21 mouse cellular contexts compared by ENCODE assay signal in the genomic region with DNA sequence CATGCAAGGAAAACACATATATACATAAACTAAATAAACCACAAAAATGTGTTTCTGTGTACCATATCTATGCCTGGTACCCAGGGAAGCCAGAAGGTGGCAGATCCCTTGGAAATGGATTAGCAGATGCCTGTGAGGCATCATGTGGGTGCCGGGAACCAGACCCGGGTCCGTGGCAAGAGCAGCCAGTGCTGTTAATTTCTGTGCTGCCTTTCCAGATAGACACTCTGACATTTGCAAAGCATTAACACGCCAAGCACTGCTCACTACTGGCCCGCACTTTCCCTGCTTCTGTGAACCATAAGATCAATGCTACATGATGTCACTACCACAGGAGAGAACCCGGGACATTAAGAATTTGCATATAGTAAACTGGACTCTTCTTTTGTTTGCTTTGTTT. TPM values are rescaled to one million over a fixed set of nuclear protein-coding genes. Genes with fewer than 3 reads are reported as not detected.
A peak's percentile ranks its signal among the peaks of the same experiment; 100 is the strongest.
DNase-seq lines count a peak whose midpoint lies in the region; ATAC-seq lines count a peak whose summit lies in the region.
"Had no signal": no experiment of that assay in that cellular context is flagged by ENCODE, and none has a peak within 500 bp of the region (broad histone marks: within the 10 kb centered on the region; RNA-seq: fewer than 3 reads in every experiment).

No protein-coding gene starts in this region.

- peaks cover 32% of the 10 kb centered on the region for H3K36me3 ChIP-seq in heart, embryonic 10.5 days
- H3K36me3 ChIP-seq in midbrain, embryonic 11.5 days (ENCODE audit: control insufficient read depth, insufficient read depth, low read length), result 0 out of 2 replicates have a peak, but pooled peaks cover 4% of the 10 kb centered on the region
- H3K36me3 ChIP-seq in midbrain, embryonic 16.5 days (ENCODE audit: control insufficient read depth, insufficient read depth, low read length), result peaks cover 14% of the 10 kb centered on the region
- H3K36me3 ChIP-seq: G1E had no signal

- no peak overlapping the region for H3K4me3 ChIP-seq in heart, embryonic 10.5 days
- no peak overlapping the region for H3K4me3 ChIP-seq in midbrain, embryonic 11.5 days (ENCODE audit: low read depth, low read length)
- no peak overlapping the region for H3K4me3 ChIP-seq in midbrain, embryonic 16.5 days (ENCODE audit: low read depth, low read length)

- no peak overlapping the region for H3K9ac ChIP-seq in midbrain, embryonic 11.5 days (ENCODE audit: low read length)
- H3K9ac ChIP-seq in midbrain, embryonic 16.5 days (ENCODE audit: low read depth, low read length), result no peak overlapping the region

- H3K4me1 ChIP-seq in heart, embryonic 10.5 days, result no peaks in the 10 kb centered on the region
- H3K4me1 ChIP-seq in midbrain, embryonic 11.5 days (ENCODE audit: control insufficient read depth, insufficient read depth, low read length), result no peaks in the 10 kb centered on the region
- H3K4me1 ChIP-seq in midbrain, embryonic 16.5 days (ENCODE audit: control insufficient read depth, insufficient read depth, low read length), result peaks cover 11% of the 10 kb centered on the region

- no peak overlapping the region for H3K27ac ChIP-seq in heart, embryonic 10.5 days
- no peak overlapping the region for H3K27ac ChIP-seq in midbrain, embryonic 11.5 days (ENCODE audit: low read depth, low read length)
- no peak overlapping the region for H3K27ac ChIP-seq in midbrain, embryonic 16.5 days (ENCODE audit: low read length)

- H3K9me3 ChIP-seq in heart, embryonic 10.5 days, result no peaks in the 10 kb centered on the region
- no peaks in the 10 kb centered on the region for H3K9me3 ChIP-seq in midbrain, embryonic 11.5 days (ENCODE audit: control insufficient read depth, low read length)
- no peaks in the 10 kb centered on the region for H3K9me3 ChIP-seq in midbrain, embryonic 16.5 days (replicated peaks; ENCODE audit: control insufficient read depth, low read length, poor library complexity, severe bottlenecking)
- H3K9me3 ChIP-seq: G1E had no signal

- H3K4me2 ChIP-seq in midbrain, embryonic 11.5 days, result no peak overlapping the region
- H3K4me2 ChIP-seq in midbrain, embryonic 16.5 days (ENCODE audit: low read length), result no peak overlapping the region

- no peaks in the 10 kb centered on the region for H3K27me3 ChIP-seq in heart, embryonic 10.5 days (ENCODE audit: insufficient read depth, poor library complexity, severe bottlenecking)
- no peaks in the 10 kb centered on the region for H3K27me3 ChIP-seq in midbrain, embryonic 11.5 days (ENCODE audit: control insufficient read depth, insufficient read depth, low read length)
- no peaks in the 10 kb centered on the region for H3K27me3 ChIP-seq in midbrain, embryonic 16.5 days (ENCODE audit: control insufficient read depth, insufficient read depth, low read depth, low read length)
- H3K27me3 ChIP-seq: CH12.LX, Patski had no signal

- intact Hi-C loops in heart, postnatal 14 days (cut with DNase I), result no loop called here

- no peak for ATAC-seq in midbrain, embryonic 11.5 days (ENCODE audit: low FRiP score)
- no peak for ATAC-seq in midbrain, embryonic 16.5 days
- ATAC-seq: activated CD4-positive, CD25-positive, alpha-beta regulatory T cell, adult 4 months; CD4-positive, CD25-positive, alpha-beta regulatory T cell, adult 4 months; Patski had no signal

- whole genome bisulfite sequencing in heart, embryonic 10.5 days, result 95% methylated on average over 6 of the region's 6 CpGs
- 94% methylated on average over 6 of the region's 6 CpGs for WGBS in midbrain, embryonic 11.5 days
- WGBS in midbrain, embryonic 16.5 days, result 94% methylated on average over 6 of the region's 6 CpGs

- DNase-seq in heart, adult 11 months, result peak; percentile 27
- no peak for DNase-seq in heart, adult 8-10 months (ENCODE audit: low spot score)
- DNase-seq in heart, embryonic 10.5 days (ENCODE audit: low spot score), result peak; percentile 77
- no peak for DNase-seq in heart, postnatal 14 days
- peak; percentile 71 for DNase-seq in midbrain, embryonic 11.5 days (ENCODE audit: low spot score, missing footprints)
- DNase-seq: adrenal gland, adult 2 months; adrenal gland, adult 8-10 months; adrenal gland, postnatal 10 days; adrenal gland, postnatal 14 days; adrenal gland, postnatal 25 days; adrenal gland, postnatal 36 days; B cell, adult 2 months; cerebellum, adult 11 months; cerebellum, adult 11-12 months; cerebellum, adult 18-20 months had no signal

RNA-seq across cellular contexts. Expression of a gene that starts 9.1 kb away (rescaled TPM):
- 1 to 10 TPM; 2.9 to 5.8 (median 3.2) TPM for total RNA-seq in heart, adult 8-10 months (2022)
- polyA plus RNA-seq in heart, embryonic 10.5 days (2016; fragmentation: Nextera tagmentation; extraction: Ambion mirVana), result 2.0 and 2.2 TPM in 2 replicates
- total RNA-seq in heart, postnatal 14 days (2021), result 1 to 10 TPM; 2.8 to 4.8 TPM
- polyA plus RNA-seq in midbrain, embryonic 11.5 days (2014; fragmentation: Nextera tagmentation; extraction: Ambion mirVana), result 2.8 and 3.5 TPM in 2 replicates
- polyA plus RNA-seq in midbrain, embryonic 16.5 days (2015; fragmentation: Nextera tagmentation; extraction: Ambion mirVana), result 16.8 and 19.9 TPM in 2 replicates

RNA-seq across cellular contexts. Expression of a gene that starts 59.9 kb away (rescaled TPM):
- total RNA-seq in heart, adult 8-10 months (2022), result 10 to 100 TPM; 35.4 to 48.9 (median 41.5) TPM
- 37.5 and 39.8 TPM in 2 replicates for polyA plus RNA-seq in heart, embryonic 10.5 days (2016; fragmentation: Nextera tagmentation; extraction: Ambion mirVana)
- total RNA-seq in heart, postnatal 14 days (2021), result 10 to 100 TPM; 40.0 to 46.0 TPM
- 40.5 and 42.1 TPM in 2 replicates for polyA plus RNA-seq in midbrain, embryonic 11.5 days (2014; fragmentation: Nextera tagmentation; extraction: Ambion mirVana)
- polyA plus RNA-seq in midbrain, embryonic 16.5 days (2015; fragmentation: Nextera tagmentation; extraction: Ambion mirVana), result 25.7 and 26.7 TPM in 2 replicates

Comparison
In these comparisons a context has a peak if more than half of its experiments do, and no peak if none do; other contexts are left out.
1. DNase-seq: peak in heart, adult 11 months (single experiment), heart, embryonic 10.5 days (single experiment) and midbrain, embryonic 11.5 days (single experiment); none in heart, adult 8-10 months (single experiment) and heart, postnatal 14 days (0 of 2).